Mouse (Mus musculus): ENCODE measurements around the gene Clec2l. TPM values are rescaled to one million over a fixed set of nuclear protein-coding genes. Genes with fewer than 3 reads are reported as not detected.

Gene Clec2l
- polyA plus RNA-seq, 1 experiment from 2014 or later = 28.2 TPM

- ATAC-seq = no peak
- H3K27ac ChIP-seq (ENCODE audit: low read depth, low read length) = no peak overlapping the region
- H3K4me3 ChIP-seq (ENCODE audit: low read length) = no peak overlapping the region
- WGBS = 83% methylated on average over 8 of the region's 8 CpGs
- no peaks in the 10 kb centered on the region for H3K9me3 ChIP-seq (ENCODE audit: control insufficient read depth, low read length)
- no peak overlapping the region for H3K9ac ChIP-seq (ENCODE audit: low read depth, low read length)
- H3K4me1 ChIP-seq (ENCODE audit: control insufficient read depth, insufficient read depth, low read depth, low read length) = peaks cover 16% of the 10 kb centered on the region
- H3K4me2 ChIP-seq (ENCODE audit: low read length) = no peak overlapping the region
- no peaks in the 10 kb centered on the region for H3K36me3 ChIP-seq (ENCODE audit: control insufficient read depth, insufficient read depth, low read length)
- peaks cover 24% of the 10 kb centered on the region for H3K27me3 ChIP-seq (replicated peaks; ENCODE audit: control insufficient read depth, insufficient read depth, low read length)
These were observed 28.4 kb upstream of the Clec2l start for GRCm38 (mm10) chr6:38634461-38634860.

GRCm38 (mm10) chr6:38635941-38636851 is 26.7 kb upstream of the Clec2l start:
- no peaks in the 10 kb centered on the region for H3K9me3 ChIP-seq (ENCODE audit: control insufficient read depth, low read length)
- peak overlapping the region; percentile 58 for H3K4me3 ChIP-seq (ENCODE audit: low read length)
- H3K9ac ChIP-seq (ENCODE audit: low read depth, low read length) = peak overlapping the region; percentile 64
- H3K27ac ChIP-seq (ENCODE audit: low read depth, low read length) = no peak overlapping the region
- peaks cover 24% of the 10 kb centered on the region for H3K27me3 ChIP-seq (replicated peaks; ENCODE audit: control insufficient read depth, insufficient read depth, low read length)
- H3K36me3 ChIP-seq (ENCODE audit: control insufficient read depth, insufficient read depth, low read length) = no peaks in the 10 kb centered on the region
- H3K4me1 ChIP-seq (ENCODE audit: control insufficient read depth, insufficient read depth, low read depth, low read length) = peaks cover 16% of the 10 kb centered on the region
- ATAC-seq = peak; percentile 70
- peak overlapping the region; percentile 95 for H3K4me2 ChIP-seq (ENCODE audit: low read length)
- WGBS = 1% methylated on average over 69 of the region's 72 CpGs

- ATAC-seq = peak; percentile 75
- Histone ChIP-seq H3K27me3 (replicated peaks; ENCODE audit: control insufficient read depth, insufficient read depth, low read length) (peaks cover 24% of the 10 kb centered on the region), H3K4me3 (ENCODE audit: low read length) (peak within 1 kb of the TSS; percentile 58)
These were observed 25.8 kb upstream of the Clec2l start, which contains the start of gene Klrg2 for GRCm38 (mm10) chr6:38636852-38637618. Klrg2 (minus strand) TSS chr6:38637242.

GRCm38 (mm10) chr6:38640401-38640800 is 22.5 kb upstream of the Clec2l start:
- Histone ChIP-seq H3K36me3 (ENCODE audit: control insufficient read depth, insufficient read depth, low read length) (no peaks in the 10 kb centered on the region), H3K9me3 (ENCODE audit: control insufficient read depth, low read length) (no peaks in the 10 kb centered on the region), H3K4me1 (ENCODE audit: control insufficient read depth, insufficient read depth, low read depth, low read length) (peaks cover 16% of the 10 kb centered on the region), H3K9ac (ENCODE audit: low read depth, low read length) (no peak overlapping the region), H3K27ac (ENCODE audit: low read depth, low read length) (no peak overlapping the region), H3K4me2 (ENCODE audit: low read length) (no peak overlapping the region), H3K27me3 (replicated peaks; ENCODE audit: control insufficient read depth, insufficient read depth, low read length) (peaks cover 17% of the 10 kb centered on the region), H3K4me3 (ENCODE audit: low read length) (no peak overlapping the region)
- 76% methylated on average over 11 of the region's 11 CpGs for WGBS
- no peak for ATAC-seq

More at GRCm38 (mm10) chr6:38636852-38637618, 25.8 kb upstream of the Clec2l start, which contains the start of gene Klrg2:
- Histone ChIP-seq H3K9ac (ENCODE audit: low read depth, low read length) (peak within 1 kb of the TSS; percentile 64), H3K4me2 (ENCODE audit: low read length) (peak within 1 kb of the TSS; percentile 95), H3K4me1 (ENCODE audit: control insufficient read depth, insufficient read depth, low read depth, low read length) (peaks cover 16% of the 10 kb centered on the region), H3K36me3 (ENCODE audit: control insufficient read depth, insufficient read depth, low read length) (no peaks in the 10 kb centered on the region), H3K27ac (ENCODE audit: low read depth, low read length) (no peak within 1 kb of the TSS), H3K9me3 (ENCODE audit: control insufficient read depth, low read length) (no peaks in the 10 kb centered on the region)
- WGBS = 2% methylated on average over 47 of the region's 60 CpGs

- no peak overlapping the region for H3K4me3 ChIP-seq (ENCODE audit: low read length)
- peaks cover 11% of the 10 kb centered on the region for H3K4me1 ChIP-seq (ENCODE audit: control insufficient read depth, insufficient read depth, low read depth, low read length)
- ATAC-seq = no peak
- peaks cover 13% of the 10 kb centered on the region for H3K27me3 ChIP-seq (replicated peaks; ENCODE audit: control insufficient read depth, insufficient read depth, low read length)
- H3K27ac ChIP-seq (ENCODE audit: low read depth, low read length) = no peak overlapping the region
- H3K9ac ChIP-seq (ENCODE audit: low read depth, low read length) = no peak overlapping the region
- H3K36me3 ChIP-seq (ENCODE audit: control insufficient read depth, insufficient read depth, low read length) = no peaks in the 10 kb centered on the region
- H3K9me3 ChIP-seq (ENCODE audit: control insufficient read depth, low read length) = no peaks in the 10 kb centered on the region
- 64% methylated on average over 5 of the region's 5 CpGs for WGBS
- no peak overlapping the region for H3K4me2 ChIP-seq (ENCODE audit: low read length)
These were observed 21.6 kb upstream of the Clec2l start for GRCm38 (mm10) chr6:38641228-38641627.

- no peak overlapping the region for H3K9ac ChIP-seq (ENCODE audit: low read depth, low read length)
- no peak overlapping the region for H3K4me3 ChIP-seq (ENCODE audit: low read length)
- WGBS = 46% methylated on average over 5 of the region's 5 CpGs
- no peaks in the 10 kb centered on the region for H3K9me3 ChIP-seq (ENCODE audit: control insufficient read depth, low read length)
- ATAC-seq = no peak
- peaks cover 9% of the 10 kb centered on the region for H3K4me1 ChIP-seq (ENCODE audit: control insufficient read depth, insufficient read depth, low read depth, low read length)
- no peak overlapping the region for H3K4me2 ChIP-seq (ENCODE audit: low read length)
- H3K27me3 ChIP-seq (replicated peaks; ENCODE audit: control insufficient read depth, insufficient read depth, low read length) = peaks cover 11% of the 10 kb centered on the region
- no peak overlapping the region for H3K27ac ChIP-seq (ENCODE audit: low read depth, low read length)
- H3K36me3 ChIP-seq (ENCODE audit: control insufficient read depth, insufficient read depth, low read length) = no peaks in the 10 kb centered on the region
These were observed 21.2 kb upstream of the Clec2l start for GRCm38 (mm10) chr6:38641645-38642044.

DNA sequence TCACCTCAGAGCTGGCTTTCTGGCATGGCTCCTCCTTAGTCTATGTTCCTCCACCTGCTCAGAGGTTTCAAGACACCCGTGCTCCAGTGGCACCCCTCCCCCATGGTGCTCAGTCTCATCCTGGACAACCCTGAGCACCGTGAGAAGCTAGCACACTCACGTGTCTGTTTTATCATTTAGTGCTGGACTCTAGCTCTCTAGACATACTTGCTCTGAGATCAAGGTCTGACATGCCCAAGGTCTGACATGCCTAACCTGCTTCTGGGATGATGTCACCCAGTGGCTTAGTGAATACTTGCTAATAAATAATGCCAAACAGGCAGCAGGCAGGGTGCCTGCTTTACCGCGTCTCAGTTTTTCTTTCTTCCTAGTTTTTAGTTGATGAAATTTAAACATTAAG is 20.3 kb upstream of the Clec2l start:
- Histone ChIP-seq H3K36me3 (ENCODE audit: control insufficient read depth, insufficient read depth, low read length) (no peaks in the 10 kb centered on the region), H3K9ac (ENCODE audit: low read depth, low read length) (no peak overlapping the region), H3K27ac (ENCODE audit: low read depth, low read length) (no peak overlapping the region), H3K9me3 (ENCODE audit: control insufficient read depth, low read length) (no peaks in the 10 kb centered on the region), H3K4me3 (ENCODE audit: low read length) (no peak overlapping the region), H3K4me1 (ENCODE audit: control insufficient read depth, insufficient read depth, low read depth, low read length) (no peaks in the 10 kb centered on the region), H3K4me2 (ENCODE audit: low read length) (no peak overlapping the region), H3K27me3 (replicated peaks; ENCODE audit: control insufficient read depth, insufficient read depth, low read length) (peaks cover 9% of the 10 kb centered on the region)
- ATAC-seq = no peak
- WGBS = 75% methylated on average over 5 of the region's 5 CpGs

GRCm38 (mm10) chr6:38643039-38643438 is 19.8 kb upstream of the Clec2l start:
- WGBS = 87% methylated on average over 3 of the region's 3 CpGs

DNA sequence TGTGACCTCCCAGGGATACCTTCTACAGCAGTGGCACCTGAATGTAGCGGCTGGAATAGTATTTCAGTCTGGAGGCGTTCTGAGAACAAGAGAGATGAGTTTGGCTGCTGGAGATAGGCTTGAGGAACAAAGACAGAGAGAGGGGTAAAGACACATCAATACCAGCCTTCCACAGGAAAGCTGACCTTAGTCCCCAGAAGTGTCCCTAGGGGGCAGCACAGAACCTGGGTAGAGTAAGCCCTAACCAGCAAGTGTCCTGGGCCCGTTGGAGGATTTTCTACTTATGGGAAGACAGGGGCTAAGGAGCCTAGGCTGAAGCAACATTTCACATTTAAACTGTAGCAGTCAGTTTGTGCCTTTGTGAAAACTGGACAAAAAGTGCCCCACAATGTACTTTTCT is 13.3 kb upstream of the Clec2l start:
- H3K27me3 ChIP-seq (replicated peaks; ENCODE audit: control insufficient read depth, insufficient read depth, low read length) = no peaks in the 10 kb centered on the region
- no peaks in the 10 kb centered on the region; the same call in 1 of the 2 replicates for H3K9me3 ChIP-seq (ENCODE audit: control insufficient read depth, low read length)
- H3K4me3 ChIP-seq (ENCODE audit: low read length) = no peak overlapping the region
- H3K4me2 ChIP-seq (ENCODE audit: low read length) = no peak overlapping the region
- ATAC-seq = no peak
- WGBS = 75% methylated on average over 3 of the region's 3 CpGs
- no peaks in the 10 kb centered on the region for H3K36me3 ChIP-seq (ENCODE audit: control insufficient read depth, insufficient read depth, low read length)
- no peak overlapping the region for H3K9ac ChIP-seq (ENCODE audit: low read depth, low read length)
- no peak overlapping the region for H3K27ac ChIP-seq (ENCODE audit: low read depth, low read length)
- no peaks in the 10 kb centered on the region for H3K4me1 ChIP-seq (ENCODE audit: control insufficient read depth, insufficient read depth, low read depth, low read length)

More at GRCm38 (mm10) chr6:38643039-38643438, 19.8 kb upstream of the Clec2l start:
- Histone ChIP-seq H3K4me1 (ENCODE audit: control insufficient read depth, insufficient read depth, low read depth, low read length) (no peaks in the 10 kb centered on the region), H3K9ac (ENCODE audit: low read depth, low read length) (no peak overlapping the region), H3K27me3 (replicated peaks; ENCODE audit: control insufficient read depth, insufficient read depth, low read length) (peaks cover 5% of the 10 kb centered on the region), H3K36me3 (ENCODE audit: control insufficient read depth, insufficient read depth, low read length) (no peaks in the 10 kb centered on the region), H3K9me3 (ENCODE audit: control insufficient read depth, low read length) (no peaks in the 10 kb centered on the region), H3K27ac (ENCODE audit: low read depth, low read length) (no peak overlapping the region), H3K4me2 (ENCODE audit: low read length) (no peak overlapping the region), H3K4me3 (ENCODE audit: low read length) (no peak overlapping the region)
- ATAC-seq = no peak

Data from hindbrain, embryonic 16.5 days (tissue).